9 mouse cellular contexts compared by ENCODE assay signal in genomic region chr19:29249933-29250332, GRCm38 (mm10). TPM values are rescaled to one million over a fixed set of nuclear protein-coding genes. Genes with fewer than 3 reads are reported as not detected.
DNase-seq lines count a peak whose midpoint lies in the region; ATAC-seq and TF ChIP-seq lines count a peak whose summit lies in the region.
"Had no signal": no experiment of that assay in that cellular context is flagged by ENCODE, and none has a peak within 500 bp of the region (broad histone marks: within the 10 kb centered on the region; RNA-seq: fewer than 3 reads in every experiment).

No protein-coding gene starts in this region.

- intact Hi-C loops in left cerebral cortex, postnatal 4 days (cut with DNase I), result loop anchor here (5.0 to 10.0 kb wide), 2 partner anchors 148 to 475 kb away; partner anchors contain the start of gene Rcl1

- no peak for TF ChIP-seq CTCF in bone marrow, adult 2 months (IDR thresholded peaks at IDR 0.05; ENCODE audit: control insufficient read depth, insufficient read depth, low read length)

- peak overlapping the region; percentile 89; the same call in 1 of the 2 replicates for H3K4me3 ChIP-seq in heart, embryonic 11.5 days (ENCODE audit: low read depth, low read length)
- peak overlapping the region; percentile 6 for H3K4me3 ChIP-seq in bone marrow, adult 2 months (replicated peaks; ENCODE audit: control insufficient read depth, low read depth, low read length)
- H3K4me3 ChIP-seq in hindbrain, embryonic 14.5 days (replicated peaks; ENCODE audit: low read length), result peak overlapping the region; percentile 97
- peak overlapping the region; percentile 92 for H3K4me3 ChIP-seq in midbrain, embryonic 13.5 days (replicated peaks)

- H3K4me1 ChIP-seq in heart, embryonic 11.5 days (ENCODE audit: control insufficient read depth, insufficient read depth, low read length), result peaks cover 14% of the 10 kb centered on the region
- no peaks in the 10 kb centered on the region; the same call in 1 of the 2 replicates for H3K4me1 ChIP-seq in bone marrow, adult 2 months (ENCODE audit: control insufficient read depth, insufficient read depth, low read length)
- H3K4me1 ChIP-seq in hindbrain, embryonic 14.5 days (replicated peaks; ENCODE audit: control insufficient read depth, insufficient read depth, low read length), result peaks cover 43% of the 10 kb centered on the region
- peaks cover 58% of the 10 kb centered on the region for H3K4me1 ChIP-seq in midbrain, embryonic 13.5 days (replicated peaks)

- H3K27me3 ChIP-seq in heart, embryonic 11.5 days (ENCODE audit: control insufficient read depth, insufficient read depth, low read length), result no peaks in the 10 kb centered on the region
- H3K27me3 ChIP-seq in hindbrain, embryonic 14.5 days (ENCODE audit: control insufficient read depth, insufficient read depth, low read length), result no peaks in the 10 kb centered on the region
- no peaks in the 10 kb centered on the region for H3K27me3 ChIP-seq in midbrain, embryonic 13.5 days

- DNase-seq in heart, adult 18-20 months, result no peak
- DNase-seq in hindbrain, embryonic 14.5 days (ENCODE audit: low spot score), result peak; percentile 53
- DNase-seq in embryo, embryonic 10.5 days (ENCODE audit: low spot score), result no peak
- no peak for DNase-seq in left cerebral cortex, postnatal 4 days
- no peak for DNase-seq in cerebellum, postnatal 10 days
- DNase-seq: adrenal gland, postnatal 25 days had no signal

- TF ChIP-seq POLR2A in bone marrow, adult 2 months (IDR thresholded peaks at IDR 0.05; ENCODE audit: borderline replicate concordance, control insufficient read depth, low read depth, low read length), result no peak

- 45% methylated on average over 4 of the region's 4 CpGs for WGBS in heart, embryonic 11.5 days (ENCODE audit: insufficient replicate concordance)
- WGBS in bone marrow, adult 2 months, result 66% methylated on average over 4 of the region's 4 CpGs
- WGBS in hindbrain, embryonic 14.5 days, result 56% methylated on average over 4 of the region's 4 CpGs
- 53% methylated on average over 4 of the region's 4 CpGs for WGBS in midbrain, embryonic 13.5 days

- no peaks in the 10 kb centered on the region for H3K36me3 ChIP-seq in heart, embryonic 11.5 days (ENCODE audit: control insufficient read depth, insufficient read depth, low read length)
- H3K36me3 ChIP-seq in hindbrain, embryonic 14.5 days (replicated peaks; ENCODE audit: control insufficient read depth, insufficient read depth), result no peaks in the 10 kb centered on the region
- H3K36me3 ChIP-seq in midbrain, embryonic 13.5 days, result no peaks in the 10 kb centered on the region

- H3K9ac ChIP-seq in heart, embryonic 11.5 days (ENCODE audit: low read depth, low read length), result no peak overlapping the region
- peak overlapping the region; percentile 98 for H3K9ac ChIP-seq in hindbrain, embryonic 14.5 days
- H3K9ac ChIP-seq in midbrain, embryonic 13.5 days (replicated peaks), result peak overlapping the region; percentile 98

- no peak for ATAC-seq in heart, embryonic 11.5 days (replicated peaks; ENCODE audit: insufficient number of reproducible peaks, low FRiP score, low TSS enrichment)
- ATAC-seq in hindbrain, embryonic 14.5 days (ENCODE audit: low FRiP score), result no peak
- no peak for ATAC-seq in midbrain, embryonic 13.5 days

- no peaks in the 10 kb centered on the region for H3K9me3 ChIP-seq in heart, embryonic 11.5 days (replicated peaks; ENCODE audit: control insufficient read depth, low read length)
- H3K9me3 ChIP-seq in hindbrain, embryonic 14.5 days (ENCODE audit: control insufficient read depth, low read length), result peaks cover 9% of the 10 kb centered on the region
- H3K9me3 ChIP-seq in midbrain, embryonic 13.5 days, result no peaks in the 10 kb centered on the region; the same call in 1 of the 2 replicates

- H3K27ac ChIP-seq in heart, embryonic 11.5 days (ENCODE audit: low read depth, low read length), result no peak overlapping the region
- no peak overlapping the region for H3K27ac ChIP-seq in bone marrow, adult 2 months (ENCODE audit: control insufficient read depth, insufficient read depth, low read depth, low read length, poor library complexity)
- H3K27ac ChIP-seq in hindbrain, embryonic 14.5 days, result peak overlapping the region; percentile 98
- H3K27ac ChIP-seq in midbrain, embryonic 13.5 days, result peak overlapping the region; percentile 97

- peak overlapping the region; percentile 70 for H3K4me2 ChIP-seq in heart, embryonic 11.5 days
- H3K4me2 ChIP-seq in hindbrain, embryonic 14.5 days (replicated peaks), result peak overlapping the region; percentile 90
- peak overlapping the region; percentile 79 for H3K4me2 ChIP-seq in midbrain, embryonic 13.5 days (replicated peaks)

RNA-seq across cellular contexts. Expression of gene Jak2, which starts 1.7 kb away (rescaled TPM):
- polyA plus RNA-seq in heart, embryonic 11.5 days (2014; fragmentation: Nextera tagmentation; extraction: Ambion mirVana), result 9.8 and 10.4 TPM in 2 replicates
- 10 to 100 TPM; 16.2 to 20.1 TPM for total RNA-seq in heart, adult 18-20 months (2021)
- 13.6 and 21.3 TPM in 2 replicates for polyA plus RNA-seq in bone marrow, adult 2 months (2011; ENCODE audit: insufficient read depth, insufficient read length, low replicate concordance, missing spikeins)
- polyA plus RNA-seq in hindbrain, embryonic 14.5 days (2014; fragmentation: Nextera tagmentation; extraction: Ambion mirVana), result 20.3 and 23.5 TPM in 2 replicates
- polyA plus RNA-seq in midbrain, embryonic 13.5 days (2015; fragmentation: Nextera tagmentation; extraction: Ambion mirVana), result 13.4 and 14.6 TPM in 2 replicates
- total RNA-seq in left cerebral cortex, postnatal 4 days (2021), result 10 to 100 TPM; 52.9 to 58.9 TPM

Comparison
In these comparisons a context has a peak if more than half of its experiments do, and no peak if none do; other contexts are left out.
1. H3K27ac ChIP-seq: peak in hindbrain, embryonic 14.5 days (single experiment) and midbrain, embryonic 13.5 days (single experiment); none in heart, embryonic 11.5 days (single experiment) and bone marrow, adult 2 months (single experiment).
2. H3K4me3 ChIP-seq: peak in every context shown above with its lines; median percentile 97 in hindbrain, embryonic 14.5 days; 92 in midbrain, embryonic 13.5 days; 89 in heart, embryonic 11.5 days; 6 in bone marrow, adult 2 months.
3. Peak in every context shown above with its lines, with median percentiles within 50 percentile points of each other: H3K4me2 ChIP-seq.